Mouse (Mus musculus) retina, postnatal 1 day (tissue): ENCODE results near the gene Rnf216.

Source experiments
- DNase-seq: peaks from one replicate; pipeline ENCODE4 v3.0.0-alpha.2; 2012

Gene Rnf216

GRCm38 (mm10) chr5:143051851-143052250 is 60.9 kb downstream of the Rnf216 start:
- DNase-seq = no peak

GRCm38 (mm10) chr5:143050273-143050672 is 62.5 kb downstream of the Rnf216 start:
- DNase-seq = peak; percentile 44

- peak; percentile 22 for DNase-seq
Measured at GRCm38 (mm10) chr5:143049746-143050145, 63.0 kb downstream of the Rnf216 start.

- DNase-seq = no peak
Measured at GRCm38 (mm10) chr5:143049013-143049385, 63.8 kb downstream of the Rnf216 start.

GRCm38 (mm10) chr5:143048232-143049012 is 64.4 kb downstream of the Rnf216 start:
- no peak for DNase-seq

GRCm38 (mm10) chr5:143047586-143047985 is 65.2 kb downstream of the Rnf216 start:
- no peak for DNase-seq

GRCm38 (mm10) chr5:143043902-143044301 is 68.9 kb downstream of the Rnf216 start:
- DNase-seq = no peak

GRCm38 (mm10) chr5:143043285-143043684 is 69.5 kb downstream of the Rnf216 start:
- DNase-seq = peak; percentile 63

GRCm38 (mm10) chr5:143038794-143039193 is 74.0 kb downstream of the Rnf216 start:
- no peak for DNase-seq

- DNase-seq = peak; percentile 81
Measured at GRCm38 (mm10) chr5:143037201-143037600, 75.6 kb downstream of the Rnf216 start.

- no peak for DNase-seq
Measured at GRCm38 (mm10) chr5:143036052-143036451, 76.7 kb downstream of the Rnf216 start.

GRCm38 (mm10) chr5:143035271-143035670 is 77.5 kb downstream of the Rnf216 start:
- DNase-seq = no peak

- no peak for DNase-seq
Measured at GRCm38 (mm10) chr5:143034108-143034507, 78.7 kb downstream of the Rnf216 start.

GRCm38 (mm10) chr5:143033277-143033676 is 79.5 kb downstream of the Rnf216 start:
- no peak for DNase-seq

- no peak for DNase-seq
Measured at GRCm38 (mm10) chr5:143032639-143033146, 80.1 kb downstream of the Rnf216 start.

GRCm38 (mm10) chr5:143031681-143032080 is 81.1 kb downstream of the Rnf216 start:
- no peak for DNase-seq

- DNase-seq = no peak
Measured at GRCm38 (mm10) chr5:143031193-143031592, 81.6 kb downstream of the Rnf216 start.

- no peak for DNase-seq
Measured at GRCm38 (mm10) chr5:143023887-143024286, 88.9 kb downstream of the Rnf216 start.

- no peak for DNase-seq
Measured at GRCm38 (mm10) chr5:143022956-143023355, 89.8 kb downstream of the Rnf216 start.

GRCm38 (mm10) chr5:143017401-143017800 is 95.4 kb downstream of the Rnf216 start:
- DNase-seq = no peak

- DNase-seq = peak; percentile 78
Measured at GRCm38 (mm10) chr5:143009383-143009782, 103.4 kb downstream of the Rnf216 start.

GRCm38 (mm10) chr5:143000654-143001500 is 111.9 kb downstream of the Rnf216 start:
- DNase-seq = no peak

GRCm38 (mm10) chr5:143000091-143000490 is 112.7 kb downstream of the Rnf216 start:
- no peak for DNase-seq

- DNase-seq = no peak
Measured at GRCm38 (mm10) chr5:142998171-142998570, 114.6 kb downstream of the Rnf216 start.
